Mouse (Mus musculus) cortical plate, adult 2 months (tissue): Measurements from ENCODE around the gene Ankrd44. TPM values are rescaled to one million over a fixed set of nuclear protein-coding genes. Genes with fewer than 3 reads are reported as not detected.

Experiments used
- H3K27ac ChIP-seq: fragments of 200-500 bp; 2 replicates; pipeline ENCODE4 v1.5.1; 2012; ENCODE audit warnings: low read length, control low read depth, inconsistent platforms; ENCODE audit not compliant: insufficient read depth
- H3K4me1 ChIP-seq: fragments of 200-500 bp; 2 replicates; pipeline ENCODE4 v1.6.1; 2011; ENCODE audit warnings: low read length; ENCODE audit not compliant: control insufficient read depth, insufficient read depth
- H3K4me3 ChIP-seq: fragments of 200-500 bp; 2 replicates; pipeline ENCODE4 v1.5.1; 2011; ENCODE audit warnings: mild to moderate bottlenecking, low read length, control low read depth; ENCODE audit not compliant: insufficient read depth
- CTCF ChIP-seq: fragments of 200-500 bp; IDR thresholded peaks from 2 replicates; pipeline ENCODE4 v1.5.1; 2011; ENCODE audit warnings: mild to moderate bottlenecking, control low read depth, low read length; ENCODE audit not compliant: insufficient read depth; ENCODE audit errors: extremely low read depth
- POLR2A ChIP-seq: fragments of 200-500 bp; IDR thresholded peaks from 2 replicates; pipeline ENCODE4 v1.6.1; 2011; ENCODE audit warnings: mild to moderate bottlenecking, low read length, control low read depth; ENCODE audit not compliant: insufficient read depth; ENCODE audit errors: extremely low read depth
- polyA plus RNA-seq: library from polyadenylated mRNA; depleted of rRNA; stranded (reverse); fragments of >200 nt; gene quantifications from 2 replicates; pipeline ENCODE4 v1.2.3, GENCODE M21; 2012

The Ankrd44 gene
- polyA plus RNA-seq, 1 experiment: 18.3 TPM

GRCm38 (mm10) chr1:54788337-54788736, 137.8 kb downstream of the Ankrd44 start:
- Histone ChIP-seq H3K4me1 (no peaks in the 10 kb centered on the region), H3K4me3 (no peak overlapping the region), H3K27ac (no peak overlapping the region)
- TF ChIP-seq POLR2A (no peak), CTCF (no peak)

GRCm38 (mm10) chr1:54778151-54778550, 148.0 kb downstream of the Ankrd44 start:
- Histone ChIP-seq H3K4me1 (no peaks in the 10 kb centered on the region), H3K27ac (no peak overlapping the region), H3K4me3 (no peak overlapping the region)
- TF ChIP-seq POLR2A: no peak
- no peak for TF ChIP-seq CTCF

GRCm38 (mm10) chr1:54777104-54777503, 149.1 kb downstream of the Ankrd44 start:
- Histone ChIP-seq H3K27ac (no peak overlapping the region), H3K4me3 (no peak overlapping the region), H3K4me1 (no peaks in the 10 kb centered on the region)
- no peak for TF ChIP-seq CTCF
- no peak for TF ChIP-seq POLR2A

- H3K4me3 ChIP-seq: no peak overlapping the region
- no peak overlapping the region for H3K27ac ChIP-seq
- TF ChIP-seq CTCF (no peak), POLR2A (no peak)
- no peaks in the 10 kb centered on the region for H3K4me1 ChIP-seq
Observed at GRCm38 (mm10) chr1:54776116-54776515, 150.1 kb downstream of the Ankrd44 start.

- TF ChIP-seq POLR2A (no peak), CTCF (no peak)
- H3K4me1 ChIP-seq: no peaks in the 10 kb centered on the region
- H3K27ac ChIP-seq: no peak overlapping the region
- no peak overlapping the region for H3K4me3 ChIP-seq
Observed at GRCm38 (mm10) chr1:54772843-54773242, 153.3 kb downstream of the Ankrd44 start.

GRCm38 (mm10) chr1:54771471-54771870, 154.7 kb downstream of the Ankrd44 start:
- Histone ChIP-seq H3K4me3 (no peak overlapping the region), H3K4me1 (no peaks in the 10 kb centered on the region), H3K27ac (no peak overlapping the region)
- no peak for TF ChIP-seq CTCF
- no peak for TF ChIP-seq POLR2A

GRCm38 (mm10) chr1:54767221-54767620, 159.0 kb downstream of the Ankrd44 start:
- Histone ChIP-seq H3K4me3 (no peak overlapping the region), H3K4me1 (no peaks in the 10 kb centered on the region; the same call in 1 of the 2 replicates), H3K27ac (no peak overlapping the region)
- TF ChIP-seq POLR2A: no peak
- TF ChIP-seq CTCF: no peak

- Histone ChIP-seq H3K4me1 (no peaks in the 10 kb centered on the region; the same call in 1 of the 2 replicates), H3K27ac (no peak overlapping the region), H3K4me3 (no peak overlapping the region)
- no peak for TF ChIP-seq POLR2A
- TF ChIP-seq CTCF: no peak
Observed at GRCm38 (mm10) chr1:54765632-54766238, 160.5 kb downstream of the Ankrd44 start.

GRCm38 (mm10) chr1:54762216-54762807, 163.9 kb downstream of the Ankrd44 start:
- H3K4me1 ChIP-seq: no peaks in the 10 kb centered on the region; the same call in 1 of the 2 replicates
- no peak overlapping the region for H3K4me3 ChIP-seq
- TF ChIP-seq POLR2A: no peak
- TF ChIP-seq CTCF: no peak
- H3K27ac ChIP-seq: no peak overlapping the region

GRCm38 (mm10) chr1:54759841-54760240, 166.3 kb downstream of the Ankrd44 start:
- TF ChIP-seq POLR2A (no peak), CTCF (no peak)
- Histone ChIP-seq H3K4me1 (no peaks in the 10 kb centered on the region), H3K27ac (no peak overlapping the region), H3K4me3 (no peak overlapping the region)

GRCm38 (mm10) chr1:54757291-54757690, 168.9 kb downstream of the Ankrd44 start:
- Histone ChIP-seq H3K4me1 (no peaks in the 10 kb centered on the region), H3K4me3 (no peak overlapping the region), H3K27ac (no peak overlapping the region)
- TF ChIP-seq CTCF (no peak), POLR2A (no peak)
